Mouse (Mus musculus) megakaryocyte, embryonic 14.5 days (primary cell): Measurements from ENCODE around the gene Ntf5. TPM values are rescaled to one million over a fixed set of nuclear protein-coding genes. Genes with fewer than 3 reads are reported as not detected.
A peak's percentile ranks its signal among the peaks of the same experiment; 100 is the strongest.

ENCODE experiments used
- H3K27me3 ChIP-seq: replicated peaks from 2 replicates; pipeline ENCODE3; 2012; ENCODE audit warnings: inconsistent platforms
- H3K36me3 ChIP-seq: replicated peaks from 2 replicates; pipeline ENCODE3; 2012; ENCODE audit warnings: low read length, inconsistent platforms, mixed read lengths
- H3K4me1 ChIP-seq: 2 replicates; pipeline ENCODE4 v1.6.1; 2012; ENCODE audit warnings: inconsistent platforms
- H3K4me3 ChIP-seq: replicated peaks from 2 replicates; pipeline ENCODE3; 2012; ENCODE audit warnings: moderate library complexity, mild to moderate bottlenecking, inconsistent platforms
- H3K9me3 ChIP-seq: 2 replicates; pipeline ENCODE4 v1.6.1; 2012; ENCODE audit warnings: inconsistent platforms
- FLI1 ChIP-seq: IDR thresholded peaks from 2 replicates; pipeline ENCODE4 v1.6.1; 2012; ENCODE audit warnings: low read length, inconsistent platforms, mixed read lengths
- GATA1 ChIP-seq: IDR thresholded peaks from 3 replicates; pipeline ENCODE4 v1.6.1; 2012; ENCODE audit warnings: mixed read lengths, low read length, inconsistent platforms, borderline replicate concordance
- polyA plus RNA-seq: library from polyadenylated mRNA; stranded (reverse); fragments of >175 nt; gene quantifications from 2 replicates; pipeline ENCODE4 v1.2.3, GENCODE M21; 2012; ENCODE audit warnings: low replicate concordance; ENCODE audit not compliant: insufficient read depth

Gene Ntf5
- polyA plus RNA-seq, 1 experiment = not detected

DNA sequence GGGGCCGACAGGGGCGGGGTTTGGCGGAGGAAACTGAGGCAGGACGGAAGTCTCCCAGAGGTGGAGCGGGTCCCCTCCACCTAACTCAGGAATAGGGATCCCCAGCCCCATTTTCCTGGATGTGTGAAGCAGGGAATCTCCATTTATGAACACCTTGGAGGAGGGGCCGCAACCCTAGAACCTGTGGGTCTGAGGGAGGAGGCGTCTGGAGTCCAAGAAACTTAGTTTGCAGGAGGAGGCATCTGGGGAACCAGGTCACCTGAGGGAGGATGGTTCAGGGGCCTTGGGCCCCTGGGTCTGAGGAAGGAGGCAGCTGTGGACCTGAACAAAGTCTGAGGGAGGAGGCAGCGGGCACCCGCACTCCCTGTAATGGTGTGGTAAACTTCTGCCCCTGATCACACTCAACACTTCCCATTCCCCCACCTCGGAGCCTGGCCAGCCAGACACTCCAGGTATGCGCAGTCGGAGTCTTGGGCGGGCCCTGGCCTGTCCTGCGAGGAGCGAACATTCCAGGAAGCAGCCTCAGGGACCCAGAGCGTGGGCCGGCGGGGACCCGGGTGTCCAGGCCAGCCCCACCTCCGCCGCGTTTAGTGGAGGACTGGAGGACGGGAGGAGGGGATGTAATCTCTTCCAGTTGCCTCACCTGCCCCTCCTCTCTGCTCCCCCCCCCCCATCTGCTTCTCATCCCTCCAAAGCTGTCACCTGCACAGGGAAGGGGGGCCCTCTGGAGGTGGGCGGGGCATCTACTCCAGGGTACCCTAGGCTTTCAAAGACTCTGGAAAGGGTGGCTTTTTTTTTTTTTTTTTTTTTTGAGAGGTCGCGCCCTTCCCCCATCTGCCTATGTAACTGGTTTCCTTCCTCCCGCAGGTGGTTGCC lies 607 bp downstream of the Ntf5 start:
- Histone ChIP-seq H3K27me3 (peaks cover 95% of the 10 kb centered on the region), H3K4me1 (peaks cover 46% of the 10 kb centered on the region), H3K4me3 (peak overlapping the region; percentile 89), H3K9me3 (no peaks in the 10 kb centered on the region), H3K36me3 (no peaks in the 10 kb centered on the region)
- no peak for TF ChIP-seq GATA1
- TF ChIP-seq FLI1 = no peak

DNA sequence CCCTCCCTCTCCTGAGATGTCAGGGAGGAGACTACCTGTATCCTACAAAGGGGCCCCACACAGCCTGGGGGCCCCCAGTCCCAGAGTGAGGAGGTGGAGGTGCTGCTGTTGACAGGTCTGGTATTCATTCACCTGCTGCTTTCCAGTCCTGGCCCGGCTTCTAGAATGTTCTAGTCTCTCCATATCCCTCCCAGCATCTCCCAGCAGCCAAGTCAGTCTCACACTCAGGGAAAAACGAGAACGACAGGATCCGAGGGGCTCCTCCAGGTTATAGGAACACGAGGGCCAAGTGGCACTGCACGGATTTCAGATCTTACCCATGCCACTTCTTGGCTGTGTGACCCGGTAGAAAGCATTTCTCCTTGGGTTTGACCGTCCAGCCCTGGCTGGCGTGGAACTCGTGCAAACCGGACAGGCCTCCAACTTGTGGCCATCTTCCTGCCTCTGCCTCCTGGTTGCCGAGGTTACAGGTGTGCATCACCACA lies 1.3 kb downstream of the Ntf5 start:
- Histone ChIP-seq H3K9me3 (no peaks in the 10 kb centered on the region), H3K4me1 (peaks cover 46% of the 10 kb centered on the region), H3K27me3 (peaks cover 95% of the 10 kb centered on the region), H3K36me3 (peaks cover under 1% of the 10 kb centered on the region), H3K4me3 (no peak overlapping the region)
- TF ChIP-seq GATA1 = no peak
- TF ChIP-seq FLI1 = no peak

DNA sequence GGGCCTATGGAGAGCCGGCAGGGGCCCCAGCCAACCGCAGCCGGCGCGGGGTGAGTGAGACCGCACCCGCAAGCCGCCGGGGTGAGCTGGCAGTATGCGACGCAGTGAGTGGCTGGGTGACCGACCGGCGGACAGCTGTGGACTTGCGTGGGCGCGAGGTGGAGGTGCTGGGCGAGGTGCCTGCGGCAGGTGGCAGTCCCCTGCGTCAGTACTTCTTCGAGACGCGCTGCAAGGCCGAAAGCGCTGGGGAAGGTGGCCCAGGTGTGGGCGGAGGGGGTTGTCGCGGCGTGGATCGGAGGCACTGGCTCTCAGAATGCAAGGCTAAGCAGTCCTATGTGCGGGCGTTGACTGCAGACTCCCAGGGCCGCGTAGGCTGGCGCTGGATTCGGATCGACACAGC lies 2.1 kb downstream of the Ntf5 start:
- Histone ChIP-seq H3K27me3 (peaks cover 86% of the 10 kb centered on the region), H3K4me3 (peak overlapping the region; percentile 82), H3K4me1 (peaks cover 46% of the 10 kb centered on the region), H3K36me3 (peaks cover 9% of the 10 kb centered on the region), H3K9me3 (no peaks in the 10 kb centered on the region)
- TF ChIP-seq FLI1 (no peak), GATA1 (no peak)

DNA sequence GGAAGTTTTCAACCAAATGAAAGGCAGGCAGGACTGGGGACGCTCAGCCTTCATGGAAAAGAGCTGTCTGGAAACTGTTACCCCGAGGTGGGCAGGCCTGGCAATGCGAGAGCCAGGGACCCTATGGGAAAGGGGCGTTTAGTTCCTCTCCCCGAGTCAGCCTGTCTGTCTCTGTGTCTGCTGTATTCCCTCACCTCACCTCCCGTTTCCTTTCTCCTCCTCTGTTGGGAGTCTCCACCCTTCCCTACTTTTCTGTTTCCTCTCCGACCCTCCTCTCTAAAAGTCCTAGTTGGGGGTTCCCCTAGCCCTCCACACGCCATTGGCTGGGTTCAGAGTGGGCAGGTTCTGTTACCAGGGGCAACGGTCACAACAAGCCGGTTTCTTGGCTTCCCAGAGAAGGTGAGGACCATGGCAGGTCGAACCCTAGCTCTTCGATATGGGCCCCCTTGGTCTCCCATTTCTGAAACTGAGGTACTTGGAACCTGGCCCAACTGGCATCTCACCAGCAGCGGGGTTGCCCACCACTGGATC lies 4.5 kb downstream of the Ntf5 start:
- Histone ChIP-seq H3K27me3 (peaks cover 66% of the 10 kb centered on the region), H3K9me3 (no peaks in the 10 kb centered on the region), H3K36me3 (peaks cover 33% of the 10 kb centered on the region), H3K4me3 (no peak overlapping the region), H3K4me1 (peaks cover 41% of the 10 kb centered on the region)
- TF ChIP-seq FLI1 (no peak), GATA1 (no peak)

DNA sequence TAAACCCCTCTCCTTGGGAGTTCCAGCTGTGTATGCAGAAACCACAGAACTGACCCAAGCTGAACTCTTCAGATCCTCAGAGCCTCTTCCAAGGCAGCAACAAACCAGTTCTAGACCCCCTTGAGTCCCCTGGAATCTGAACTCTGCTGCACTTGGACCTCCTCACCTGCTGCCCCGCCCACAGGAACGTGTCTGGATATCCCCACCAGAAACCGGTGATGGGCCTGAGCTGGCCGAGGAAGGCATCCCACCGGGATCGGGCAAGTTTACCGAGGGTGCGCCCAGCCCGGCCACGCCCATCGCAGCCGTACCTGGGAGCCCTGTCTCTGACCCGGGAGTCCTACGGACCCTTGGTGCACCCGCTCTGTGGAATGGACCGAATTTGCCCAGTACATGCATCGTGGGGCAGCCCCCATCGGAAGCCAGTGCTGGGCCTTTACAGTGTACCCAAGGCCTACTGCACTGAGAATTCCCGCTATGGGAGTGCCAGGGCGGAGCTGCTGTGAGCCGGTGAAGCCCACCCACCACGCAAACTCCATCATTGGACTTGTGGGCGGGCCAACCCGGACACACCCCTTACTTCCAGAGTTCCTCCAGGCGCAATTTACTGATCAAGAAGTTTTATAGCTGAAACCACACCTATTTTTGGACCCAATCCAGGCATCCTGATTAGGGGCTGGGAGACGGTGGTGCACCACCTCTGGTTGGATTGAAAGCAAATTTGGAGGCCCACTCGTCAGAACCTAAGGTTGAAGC lies 6.5 kb downstream of the Ntf5 start:
- Histone ChIP-seq H3K4me1 (peaks cover 21% of the 10 kb centered on the region), H3K9me3 (no peaks in the 10 kb centered on the region), H3K36me3 (peaks cover 53% of the 10 kb centered on the region), H3K27me3 (peaks cover 46% of the 10 kb centered on the region), H3K4me3 (no peak overlapping the region)
- TF ChIP-seq GATA1 (no peak), FLI1 (no peak)

DNA sequence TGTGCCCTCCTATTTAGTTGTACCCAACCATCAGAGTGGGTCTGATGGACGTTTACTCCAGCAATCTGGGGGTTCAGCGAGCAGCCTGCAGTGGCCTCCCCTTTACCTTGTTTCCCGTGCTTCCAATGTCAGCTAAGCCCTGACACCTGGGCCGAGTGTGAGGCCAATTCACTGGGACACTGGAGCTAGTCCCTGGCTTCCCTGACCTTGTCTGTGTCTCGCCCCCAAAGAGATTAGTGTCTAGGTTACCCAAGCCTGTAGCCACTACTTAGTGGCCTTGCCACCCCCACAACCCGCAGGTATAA lies 7.1 kb downstream of the Ntf5 start, which contains the start of gene Lhb:
Lhb (plus strand) TSS at position 206 of the 305 bp plus-strand sequence.
- H3K9me3 ChIP-seq = no peaks in the 10 kb centered on the region
- no peak within 1 kb of the TSS for H3K4me3 ChIP-seq
- peaks cover 59% of the 10 kb centered on the region for H3K36me3 ChIP-seq
- TF ChIP-seq FLI1 (no peak), GATA1 (no peak)
- peaks cover 41% of the 10 kb centered on the region for H3K27me3 ChIP-seq
- H3K4me1 ChIP-seq = peaks cover 16% of the 10 kb centered on the region

DNA sequence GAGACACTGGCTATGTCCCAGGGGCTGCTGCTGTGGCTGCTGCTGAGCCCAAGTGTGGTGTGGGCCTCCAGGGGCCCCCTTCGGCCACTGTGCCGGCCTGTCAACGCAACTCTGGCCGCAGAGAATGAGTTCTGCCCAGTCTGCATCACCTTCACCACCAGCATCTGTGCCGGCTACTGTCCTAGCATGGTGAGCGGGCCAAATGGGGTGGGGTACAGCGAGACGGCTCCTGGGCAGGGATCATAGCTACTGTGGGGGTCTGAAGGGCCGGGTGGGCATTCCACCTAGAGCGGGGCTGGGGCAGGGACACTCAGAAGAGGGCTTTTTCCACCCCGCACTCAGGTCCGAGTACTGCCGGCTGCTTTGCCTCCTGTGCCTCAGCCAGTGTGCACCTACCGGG lies 7.7 kb downstream of the Ntf5 start:
- TF ChIP-seq FLI1 = no peak
- TF ChIP-seq GATA1 = no peak
- peaks cover 64% of the 10 kb centered on the region for H3K36me3 ChIP-seq

DNA sequence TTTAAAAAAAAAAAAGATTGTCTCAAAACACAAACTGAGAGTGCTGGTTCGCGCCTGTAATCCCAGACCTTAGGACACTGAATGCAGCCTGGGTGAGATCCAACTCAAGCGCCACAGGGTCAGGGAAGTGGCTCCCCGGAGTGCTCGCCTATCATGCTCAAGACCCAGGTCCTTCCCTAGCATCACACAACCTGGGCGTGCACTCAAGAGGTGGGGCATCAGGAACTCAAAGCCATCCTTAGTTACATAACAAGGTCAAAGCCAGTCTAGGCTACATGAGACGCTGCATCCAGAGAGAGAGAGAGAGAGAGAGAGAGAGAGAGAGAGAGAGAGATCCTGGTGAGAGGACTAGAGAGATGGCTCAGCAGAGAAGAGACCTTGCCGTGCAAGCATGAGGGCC lies 13.1 kb downstream of the Ntf5 start:
- Histone ChIP-seq H3K36me3 (peaks cover 98% of the 10 kb centered on the region), H3K4me1 (peaks cover 27% of the 10 kb centered on the region)
- no peak for TF ChIP-seq GATA1
- TF ChIP-seq FLI1 = no peak

More for the DNA sequence above, 7.7 kb downstream of the Ntf5 start:
- Histone ChIP-seq H3K4me1 (peaks cover 12% of the 10 kb centered on the region), H3K4me3 (no peak overlapping the region), H3K27me3 (peaks cover 34% of the 10 kb centered on the region), H3K9me3 (no peaks in the 10 kb centered on the region)

DNA sequence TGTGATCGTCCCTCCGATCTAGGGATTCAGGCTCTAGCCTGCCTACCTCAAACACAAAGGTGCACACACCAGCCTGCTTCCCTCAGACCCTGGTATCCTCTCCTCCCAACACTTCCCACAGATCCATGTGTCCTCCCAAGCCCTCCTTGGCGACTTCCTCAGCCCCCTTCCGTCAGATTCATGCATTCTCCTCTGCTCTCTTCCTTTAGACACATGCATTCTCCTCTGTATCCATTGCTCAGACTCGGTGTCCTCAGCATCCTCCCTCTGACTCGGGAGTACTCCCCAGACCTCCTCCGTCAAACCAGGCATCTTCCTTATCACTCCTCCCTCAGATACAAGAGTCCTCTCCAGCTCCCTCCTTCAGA lies 20.3 kb downstream of the Ntf5 start:
- Histone ChIP-seq H3K4me3 (peak overlapping the region; percentile 99), H3K4me1 (peaks cover 78% of the 10 kb centered on the region), H3K27me3 (no peaks in the 10 kb centered on the region), H3K36me3 (peaks cover 67% of the 10 kb centered on the region), H3K9me3 (no peaks in the 10 kb centered on the region)
- TF ChIP-seq GATA1 = no peak
- TF ChIP-seq FLI1 = 0 out of 2 replicates have a peak, but pooled peaks have one; percentile 20

More for the DNA sequence above, 13.1 kb downstream of the Ntf5 start:
- Histone ChIP-seq H3K27me3 (no peaks in the 10 kb centered on the region), H3K9me3 (no peaks in the 10 kb centered on the region), H3K4me3 (no peak overlapping the region)
